Mouse (Mus musculus): ENCODE results near the gene Tsnaxip1.

Tsnaxip1 gene

DNA sequence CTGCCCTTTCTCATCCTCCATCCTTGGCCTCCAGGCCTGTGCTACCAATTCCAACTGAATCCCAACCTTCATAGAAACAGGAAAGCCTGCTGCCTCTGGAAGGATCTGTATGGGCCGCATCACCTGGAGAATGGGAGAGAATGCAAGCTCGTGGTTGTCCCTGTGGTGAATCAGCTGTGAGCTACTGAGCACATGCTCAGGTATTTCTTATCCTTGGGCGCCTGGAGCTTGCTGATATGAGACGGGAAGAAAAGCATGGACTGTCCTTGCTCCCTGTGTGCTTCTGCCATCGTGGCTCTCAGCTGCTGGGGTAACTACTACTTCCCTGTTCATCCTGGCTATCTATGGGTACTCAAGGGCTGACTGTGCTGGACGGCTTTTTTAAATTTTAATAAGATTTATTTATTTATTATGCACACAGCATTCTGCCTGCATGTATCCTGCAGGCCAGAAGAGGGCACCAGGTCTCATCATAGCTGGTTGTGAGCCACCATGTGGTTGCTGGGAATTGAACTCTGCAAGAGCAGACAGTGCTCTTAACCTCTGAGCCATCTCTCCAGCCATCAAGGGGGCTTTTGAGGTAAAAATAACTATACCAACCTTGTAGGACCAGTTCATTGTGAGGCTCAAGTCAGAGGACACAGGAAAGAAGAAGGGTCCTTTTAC is 39.0 kb downstream of the Tsnaxip1 start:
- DNase-seq: no peak

DNA sequence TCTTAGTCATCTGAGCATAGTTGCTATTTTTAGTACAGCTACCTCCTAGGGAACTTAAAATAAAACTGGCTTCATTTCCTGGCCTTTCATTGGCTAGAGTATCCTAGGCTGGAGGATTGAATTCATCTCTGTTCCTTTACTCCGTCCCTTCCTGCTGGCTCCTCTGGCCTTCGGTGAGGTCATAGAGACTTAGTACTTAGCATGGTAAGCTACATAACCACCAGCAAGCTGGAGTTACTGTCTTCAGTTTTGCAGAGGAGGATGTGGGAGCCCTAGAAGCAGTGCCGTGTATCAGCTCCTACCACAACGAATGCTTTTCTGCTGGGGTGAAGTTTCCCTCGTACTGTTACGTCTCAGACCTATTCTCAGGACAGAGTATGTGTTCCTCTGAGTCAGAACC is 46.8 kb downstream of the Tsnaxip1 start:
- DNase-seq: peak; percentile 69 to 72

DNA sequence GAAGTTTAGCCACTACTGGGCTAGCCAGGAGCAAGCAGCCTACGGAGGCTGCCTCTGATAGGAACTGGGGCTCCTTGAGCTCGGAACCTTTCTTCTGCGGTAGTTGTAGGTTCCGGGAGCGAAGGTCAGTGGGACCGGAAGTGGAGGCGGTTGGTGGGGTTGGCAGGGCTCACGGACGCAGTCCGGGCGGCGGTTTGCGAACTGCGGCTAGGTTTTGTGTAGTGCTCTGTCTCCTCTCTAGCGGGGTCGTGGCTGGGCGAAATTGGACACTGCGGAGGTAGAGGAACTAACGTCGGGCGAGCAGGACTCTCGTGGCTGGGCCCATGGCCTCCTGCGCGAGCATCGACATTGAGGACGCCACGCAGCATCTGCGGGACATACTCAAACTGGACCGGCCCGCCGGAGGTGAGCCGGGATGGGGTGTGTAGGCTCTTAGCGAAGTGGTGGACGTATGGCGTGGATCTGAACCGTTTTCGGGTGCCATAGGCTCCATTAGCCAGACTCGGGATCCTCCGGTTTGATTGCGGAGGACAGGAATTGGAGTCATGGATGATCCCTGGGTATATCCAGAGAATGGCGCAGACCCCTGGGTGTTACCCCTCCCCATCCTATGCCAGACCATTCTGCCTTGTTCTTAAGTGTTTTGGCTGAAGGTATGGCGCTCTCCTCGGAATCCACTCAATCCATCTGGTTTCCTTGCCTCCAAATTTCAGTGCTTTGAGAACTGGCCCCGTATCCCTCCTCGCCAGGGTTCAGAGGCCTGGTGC is 53.4 kb downstream of the Tsnaxip1 start, which contains the start of gene Edc4:
Edc4 (plus strand) TSS at position 128 of the 767 bp plus-strand sequence.
- peak; percentile 91 for DNase-seq

DNA sequence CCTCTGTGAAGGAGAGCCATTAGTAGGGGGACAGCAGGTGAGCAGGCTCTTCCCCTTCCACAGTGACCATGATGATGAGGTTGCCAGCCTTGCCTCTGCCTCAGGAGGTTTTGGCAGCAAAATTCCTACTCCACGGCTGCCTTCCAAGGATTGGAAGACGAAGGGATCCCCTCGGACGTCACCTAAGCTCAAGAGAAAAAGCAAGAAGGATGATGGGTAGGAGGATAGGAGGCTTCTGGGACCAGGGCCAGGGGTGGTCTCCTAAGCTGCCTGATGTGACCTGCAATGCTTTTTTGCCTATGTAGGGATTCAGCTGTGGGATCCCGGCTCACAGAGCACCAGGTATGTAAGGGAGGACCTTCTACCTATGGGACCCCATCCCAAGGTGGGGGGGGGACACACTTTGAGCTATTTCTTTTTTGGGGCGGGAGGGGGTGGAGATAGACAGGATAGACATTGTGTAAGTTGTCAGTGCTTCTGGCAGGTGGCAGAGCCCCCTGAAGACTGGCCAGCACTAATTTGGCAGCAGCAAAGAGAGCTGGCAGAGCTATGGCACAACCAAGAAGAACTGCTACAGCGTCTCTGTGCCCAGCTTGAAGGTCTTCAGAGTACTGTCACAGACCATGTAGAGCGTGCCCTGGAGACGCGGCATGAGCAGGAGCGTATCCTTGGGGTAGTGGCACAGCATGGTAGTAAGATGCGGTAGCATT is 62.4 kb downstream of the Tsnaxip1 start:
- DNase-seq: peak; percentile 43 to 46

DNA sequence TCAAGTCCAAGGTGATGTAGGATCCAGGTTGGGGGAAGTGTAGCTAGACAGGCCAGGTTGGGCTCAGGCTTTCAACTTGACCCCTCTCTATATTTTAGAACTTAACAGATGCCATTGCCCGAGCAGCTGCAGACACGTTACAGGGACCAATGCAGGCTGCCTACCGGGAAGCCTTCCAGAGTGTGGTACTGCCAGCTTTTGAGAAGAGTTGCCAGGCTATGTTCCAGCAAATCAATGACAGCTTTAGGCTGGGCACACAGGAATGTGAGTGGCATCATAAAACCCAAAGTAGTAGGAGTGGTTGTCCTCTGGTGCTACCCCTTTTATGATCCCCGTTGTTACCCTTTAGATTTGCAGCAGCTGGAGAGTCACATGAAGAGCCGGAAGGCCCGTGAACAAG is 63.3 kb downstream of the Tsnaxip1 start:
- peak in 1 of 2 experiments; percentile 33 for DNase-seq

DNA sequence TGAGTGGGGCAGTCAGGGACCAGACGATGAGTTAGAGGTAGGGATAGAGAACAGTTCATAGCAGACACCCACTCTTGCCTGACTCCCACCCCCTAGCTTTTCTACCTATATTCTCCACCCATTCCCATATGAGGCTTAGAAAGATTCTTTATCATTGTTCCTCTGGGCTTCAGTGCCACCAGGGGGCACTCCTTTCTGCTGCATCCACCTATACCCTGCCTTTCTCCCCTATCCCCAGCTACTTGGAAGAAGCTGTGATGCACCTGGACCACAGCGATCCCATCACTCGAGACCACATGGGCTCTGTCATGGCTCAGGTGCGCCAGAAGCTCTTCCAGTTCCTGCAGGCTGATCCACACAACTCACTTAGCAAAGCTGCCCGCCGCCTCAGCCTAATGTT is 64.9 kb downstream of the Tsnaxip1 start:
- peak in 1 of 2 experiments; percentile 55 for DNase-seq

DNA sequence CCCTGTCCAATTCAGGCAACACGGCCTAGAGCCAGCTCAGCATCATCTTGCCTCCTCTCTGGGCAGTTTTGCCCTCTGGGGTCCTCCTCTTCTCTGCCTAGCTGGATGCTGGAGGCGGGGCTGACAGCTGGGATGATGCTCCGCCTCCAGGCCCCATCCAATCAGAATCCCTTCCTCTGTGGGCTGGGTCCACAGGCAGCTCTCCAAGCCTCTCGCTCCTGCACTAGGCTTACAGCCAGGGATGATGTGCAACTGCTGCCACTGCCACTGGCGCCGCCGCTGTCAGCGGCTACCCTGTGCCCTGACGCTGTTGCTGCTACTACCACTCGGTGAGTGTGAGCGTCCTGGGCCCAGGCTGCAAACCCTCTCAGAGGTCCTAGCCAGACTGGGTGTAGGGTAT is 65.8 kb downstream of the Tsnaxip1 start, which contains the start of gene Nrn1l:
Nrn1l (plus strand) TSS at position 229 of the 400 bp plus-strand sequence.
- peak in 1 of 2 experiments; percentile 53 for DNase-seq

Data from cerebellum, postnatal 25 days (tissue).